Mouse (Mus musculus): ENCODE measurements around the gene Ice1. TPM values are rescaled to one million over a fixed set of nuclear protein-coding genes. Genes with fewer than 3 reads are reported as not detected.

Ice1 gene
- total RNA-seq, 1 experiment, result 56.4 TPM

DNA sequence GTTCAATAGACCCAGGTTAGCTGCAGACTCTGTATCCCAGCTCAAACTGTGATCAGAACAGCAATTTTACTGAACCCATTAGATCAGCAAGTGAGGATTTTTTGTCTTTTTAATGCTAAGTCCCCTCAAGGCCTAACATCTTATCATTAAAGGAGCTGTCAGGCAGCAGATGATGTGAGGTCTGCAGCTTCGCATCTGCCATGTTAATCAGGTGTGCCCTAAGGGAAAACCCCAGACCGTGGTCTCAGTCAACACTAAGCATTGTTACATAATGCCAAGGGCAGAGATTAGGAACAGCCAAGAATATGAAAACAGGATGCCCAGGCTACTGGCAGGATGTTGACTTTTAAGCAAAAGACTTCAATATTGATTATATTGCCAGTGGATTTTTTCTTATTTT is 122.4 kb downstream of the Ice1 start:
- Histone ChIP-seq H3K27ac (ENCODE audit: insufficient read depth, low read depth, low read length, poor library complexity, severe bottlenecking) (no peak overlapping the region), H3K4me1 (ENCODE audit: control insufficient read depth in 2 of 2, insufficient read depth in 2 of 2, low read length in 2 of 2, poor library complexity in 1 of 2) (no peaks in the 10 kb centered on the region), H3K9me3 (ENCODE audit: control insufficient read depth, insufficient read depth, low read depth, low read length) (no peaks in the 10 kb centered on the region), H3K36me3 (ENCODE audit: control insufficient read depth, insufficient read depth, low read length, poor library complexity, severe bottlenecking) (no peaks in the 10 kb centered on the region), H3K9ac (ENCODE audit: insufficient read depth, low read depth, low read length, poor library complexity, severe bottlenecking) (no peak overlapping the region), H3K4me3 (ENCODE audit: insufficient read depth in 1 of 2, low read depth in 1 of 2, low read length in 2 of 2, poor library complexity in 1 of 2, severe bottlenecking in 1 of 2) (no peak overlapping the region)
- no peak for DNase-seq (ENCODE audit: low read depth, low spot score)
- TF ChIP-seq ZC3H11A (IDR thresholded peaks at IDR 0.05; ENCODE audit: borderline replicate concordance, low read depth, low read length) (no peak), ZNF384 (IDR thresholded peaks at IDR 0.05; ENCODE audit: low read depth, low read length) (no peak), CHD2 (IDR thresholded peaks at IDR 0.05; ENCODE audit: low read depth, low read length) (no peak), HCFC1 (IDR thresholded peaks at IDR 0.05; ENCODE audit: borderline replicate concordance, insufficient read depth, low read length) (no peak), MAFK (IDR thresholded peaks at IDR 0.05; ENCODE audit: insufficient read depth, low read depth, low read length) (no peak)
- in situ Hi-C loops (cut with MboI; ENCODE audit: low sequenced_read_pairs in 2 of 2, unreplicated experiment in 2 of 2), result no loop called here

DNA sequence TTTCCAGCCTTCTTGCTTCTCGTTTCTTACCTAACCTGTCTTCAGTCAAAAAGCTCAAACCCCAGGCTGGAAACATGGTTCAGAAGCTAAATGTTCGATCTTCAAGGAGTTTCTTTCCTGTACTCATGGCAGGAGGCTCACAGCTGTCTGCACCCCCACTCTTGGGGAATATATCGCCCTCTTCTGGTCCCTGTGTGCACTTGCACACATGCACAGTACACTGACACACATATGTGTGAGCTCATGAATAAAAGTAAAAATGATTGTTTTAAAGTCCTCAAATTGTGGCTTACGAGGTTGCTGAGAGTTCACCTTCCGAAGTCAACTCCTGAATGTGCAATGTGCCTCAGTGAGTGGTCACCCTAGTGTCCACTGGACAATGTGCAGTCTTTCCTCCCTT is 127.2 kb downstream of the Ice1 start:
- H3K27ac ChIP-seq (ENCODE audit: insufficient read depth, low read depth, low read length, poor library complexity, severe bottlenecking), result no peak overlapping the region
- TF ChIP-seq HCFC1 (IDR thresholded peaks at IDR 0.05; ENCODE audit: borderline replicate concordance, insufficient read depth, low read length), result no peak
- TF ChIP-seq ZC3H11A (IDR thresholded peaks at IDR 0.05; ENCODE audit: borderline replicate concordance, low read depth, low read length), result peak; percentile 15; the same call in 1 of the 2 replicates
- TF ChIP-seq ZNF384 (IDR thresholded peaks at IDR 0.05; ENCODE audit: low read depth, low read length), result no peak
- H3K9me3 ChIP-seq (ENCODE audit: control insufficient read depth, insufficient read depth, low read depth, low read length), result no peaks in the 10 kb centered on the region
- DNase-seq (ENCODE audit: low read depth, low spot score), result no peak
- no peaks in the 10 kb centered on the region for H3K36me3 ChIP-seq (ENCODE audit: control insufficient read depth, insufficient read depth, low read length, poor library complexity, severe bottlenecking)
- no peaks in the 10 kb centered on the region for H3K4me1 ChIP-seq (ENCODE audit: control insufficient read depth in 2 of 2, insufficient read depth in 2 of 2, low read length in 2 of 2, poor library complexity in 1 of 2)
- no peak overlapping the region for H3K4me3 ChIP-seq (ENCODE audit: insufficient read depth in 1 of 2, low read depth in 1 of 2, low read length in 2 of 2, poor library complexity in 1 of 2, severe bottlenecking in 1 of 2)
- no peak overlapping the region for H3K9ac ChIP-seq (ENCODE audit: insufficient read depth, low read depth, low read length, poor library complexity, severe bottlenecking)
- in situ Hi-C loops (cut with MboI; ENCODE audit: low sequenced_read_pairs in 2 of 2, unreplicated experiment in 2 of 2), result no loop called here

GRCm38 (mm10) chr13:70509375-70510016 is 127.9 kb downstream of the Ice1 start:
- no peaks in the 10 kb centered on the region for H3K4me1 ChIP-seq (ENCODE audit: control insufficient read depth in 2 of 2, insufficient read depth in 2 of 2, low read length in 2 of 2, poor library complexity in 1 of 2)
- in situ Hi-C loops (cut with MboI; ENCODE audit: low sequenced_read_pairs in 2 of 2, unreplicated experiment in 2 of 2), result no loop called here
- H3K27ac ChIP-seq (ENCODE audit: insufficient read depth, low read depth, low read length, poor library complexity, severe bottlenecking), result no peak overlapping the region
- TF ChIP-seq ZC3H11A (IDR thresholded peaks at IDR 0.05; ENCODE audit: borderline replicate concordance, low read depth, low read length) (no peak), HCFC1 (IDR thresholded peaks at IDR 0.05; ENCODE audit: borderline replicate concordance, insufficient read depth, low read length) (no peak), MAFK (IDR thresholded peaks at IDR 0.05; ENCODE audit: insufficient read depth, low read depth, low read length) (no peak), CHD2 (IDR thresholded peaks at IDR 0.05; ENCODE audit: low read depth, low read length) (no peak)
- H3K4me3 ChIP-seq (ENCODE audit: insufficient read depth in 1 of 2, low read depth in 1 of 2, low read length in 2 of 2, poor library complexity in 1 of 2, severe bottlenecking in 1 of 2), result no peak overlapping the region
- no peaks in the 10 kb centered on the region for H3K36me3 ChIP-seq (ENCODE audit: control insufficient read depth, insufficient read depth, low read length, poor library complexity, severe bottlenecking)
- no peak for DNase-seq (ENCODE audit: low read depth, low spot score)
- H3K9me3 ChIP-seq (ENCODE audit: control insufficient read depth, insufficient read depth, low read depth, low read length), result no peaks in the 10 kb centered on the region
- no peak overlapping the region for H3K9ac ChIP-seq (ENCODE audit: insufficient read depth, low read depth, low read length, poor library complexity, severe bottlenecking)

DNA sequence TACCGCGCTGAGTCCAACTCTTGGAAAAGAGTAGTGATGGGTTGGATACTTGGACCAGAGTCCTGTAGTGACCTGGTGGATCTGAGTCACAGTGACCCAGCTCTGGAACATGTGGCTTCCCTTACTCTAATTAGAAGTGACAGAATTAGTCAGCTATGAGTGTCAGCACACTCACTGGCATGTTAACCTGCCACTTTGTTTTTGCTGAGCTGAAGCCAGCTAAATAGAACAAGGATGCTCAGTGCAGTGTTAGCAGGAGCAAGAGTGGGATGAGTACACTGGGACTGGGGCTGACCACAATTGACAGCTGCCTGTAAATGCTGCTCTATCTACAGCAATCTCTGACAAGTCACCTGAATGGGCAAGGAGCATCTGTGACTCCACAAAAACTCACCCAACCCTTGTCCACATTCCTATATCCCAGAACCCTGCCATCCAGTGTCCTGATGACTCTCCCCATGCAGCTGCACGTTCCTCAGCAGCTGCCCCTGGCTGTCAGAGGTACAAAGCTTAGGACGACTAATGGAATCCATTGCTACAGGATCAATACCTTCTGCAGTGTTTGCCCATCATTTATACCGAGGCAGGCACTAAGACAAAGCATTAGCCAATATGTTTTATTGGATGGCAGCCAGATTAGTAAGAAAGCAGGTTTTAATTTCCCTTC is 128.6 kb downstream of the Ice1 start:
- no peak for TF ChIP-seq ZNF384 (IDR thresholded peaks at IDR 0.05; ENCODE audit: low read depth, low read length)
- Histone ChIP-seq H3K9me3 (ENCODE audit: control insufficient read depth, insufficient read depth, low read depth, low read length) (no peaks in the 10 kb centered on the region), H3K27ac (ENCODE audit: insufficient read depth, low read depth, low read length, poor library complexity, severe bottlenecking) (no peak overlapping the region), H3K4me1 (ENCODE audit: control insufficient read depth in 2 of 2, insufficient read depth in 2 of 2, low read length in 2 of 2, poor library complexity in 1 of 2) (no peaks in the 10 kb centered on the region), H3K4me3 (ENCODE audit: insufficient read depth in 1 of 2, low read depth in 1 of 2, low read length in 2 of 2, poor library complexity in 1 of 2, severe bottlenecking in 1 of 2) (no peak overlapping the region), H3K9ac (ENCODE audit: insufficient read depth, low read depth, low read length, poor library complexity, severe bottlenecking) (no peak overlapping the region), H3K36me3 (ENCODE audit: control insufficient read depth, insufficient read depth, low read length, poor library complexity, severe bottlenecking) (no peaks in the 10 kb centered on the region)
- no peak for DNase-seq (ENCODE audit: low read depth, low spot score)
- in situ Hi-C loops (cut with MboI; ENCODE audit: low sequenced_read_pairs in 2 of 2, unreplicated experiment in 2 of 2), result no loop called here

Other genes starting within 250 kb of the Ice1 start
- 0.13 TPM in 1 of 2 replicates, not detected in the other for gene Adamts16, start 204.2 kb upstream of the Ice1 start, total RNA-seq (2012; rRNA removed)